Mouse (Mus musculus) layer of hippocampus, adult 11-12 months (tissue): Measurements from ENCODE around the gene Rabep2.
"Not testable (repeated sequence)": the region's sequence is repeated elsewhere in the genome, so short reads cannot be mapped to it uniquely, and the experiment has no call there.

Source experiments
- DNase-seq: peaks from one replicate; pipeline ENCODE4 v3.0.0; 2022; ENCODE audit warnings: low spot score

Rabep2 gene

GRCm38 (mm10) chr7:126464836-126465235, 36.3 kb downstream of the Rabep2 start:
- DNase-seq, result no peak

GRCm38 (mm10) chr7:126465246-126466030, 36.9 kb downstream of the Rabep2 start:
- no peak for DNase-seq

GRCm38 (mm10) chr7:126466116-126466515, 37.6 kb downstream of the Rabep2 start:
- no peak for DNase-seq

GRCm38 (mm10) chr7:126466707-126467106, 38.1 kb downstream of the Rabep2 start:
- no peak for DNase-seq

GRCm38 (mm10) chr7:126467271-126467670, 38.7 kb downstream of the Rabep2 start:
- peak; percentile 39 for DNase-seq

- no peak for DNase-seq
Measured at GRCm38 (mm10) chr7:126467834-126468627, 39.5 kb downstream of the Rabep2 start.

GRCm38 (mm10) chr7:126470077-126470476, 41.5 kb downstream of the Rabep2 start:
- DNase-seq, result no peak

- no peak for DNase-seq
Measured at GRCm38 (mm10) chr7:126471361-126471760, 42.8 kb downstream of the Rabep2 start.

GRCm38 (mm10) chr7:126471853-126472252, 43.3 kb downstream of the Rabep2 start:
- DNase-seq, result no peak

GRCm38 (mm10) chr7:126472306-126472705, 43.7 kb downstream of the Rabep2 start:
- no peak for DNase-seq

GRCm38 (mm10) chr7:126472713-126473112, 44.2 kb downstream of the Rabep2 start:
- DNase-seq, result no peak

GRCm38 (mm10) chr7:126473470-126474086, 45.0 kb downstream of the Rabep2 start:
- DNase-seq, result no peak

GRCm38 (mm10) chr7:126474486-126474955, 46.0 kb downstream of the Rabep2 start:
- no peak for DNase-seq

- peak; percentile 89 for DNase-seq
Measured at GRCm38 (mm10) chr7:126474993-126475581, 46.5 kb downstream of the Rabep2 start, which contains the start of gene Sh2b1. Gene Sh2b1 (minus strand): TSS chr7:126475424.

GRCm38 (mm10) chr7:126481699-126482098, 53.1 kb downstream of the Rabep2 start:
- DNase-seq, result no peak

GRCm38 (mm10) chr7:126482392-126482871, 53.9 kb downstream of the Rabep2 start:
- DNase-seq, result peak; percentile 70

- peak; percentile 98 for DNase-seq
Measured at GRCm38 (mm10) chr7:126487052-126487483, 58.5 kb downstream of the Rabep2 start, which contains the start of gene Tufm. Gene Tufm (plus strand): TSS chr7:126487361.

- not testable (repeated sequence) for DNase-seq
Measured at GRCm38 (mm10) chr7:126487617-126488385, 59.2 kb downstream of the Rabep2 start.

- no peak for DNase-seq
Measured at GRCm38 (mm10) chr7:126491005-126491404, 62.4 kb downstream of the Rabep2 start.

GRCm38 (mm10) chr7:126491973-126492372, 63.4 kb downstream of the Rabep2 start:
- DNase-seq, result no peak

- no peak for DNase-seq
Measured at GRCm38 (mm10) chr7:126494120-126494519, 65.6 kb downstream of the Rabep2 start.
